Mouse (Mus musculus) telencephalon, adult 2 months (tissue): ENCODE measurements around the gene Cetn3.
A peak's percentile ranks its signal among the peaks of the same experiment; 100 is the strongest.

Experiments
- DNase-seq: peaks from one replicate; pipeline ENCODE4 v3.0.0-alpha.2; 2011; ENCODE audit warnings: low read depth, low spot score

Cetn3 gene

DNA sequence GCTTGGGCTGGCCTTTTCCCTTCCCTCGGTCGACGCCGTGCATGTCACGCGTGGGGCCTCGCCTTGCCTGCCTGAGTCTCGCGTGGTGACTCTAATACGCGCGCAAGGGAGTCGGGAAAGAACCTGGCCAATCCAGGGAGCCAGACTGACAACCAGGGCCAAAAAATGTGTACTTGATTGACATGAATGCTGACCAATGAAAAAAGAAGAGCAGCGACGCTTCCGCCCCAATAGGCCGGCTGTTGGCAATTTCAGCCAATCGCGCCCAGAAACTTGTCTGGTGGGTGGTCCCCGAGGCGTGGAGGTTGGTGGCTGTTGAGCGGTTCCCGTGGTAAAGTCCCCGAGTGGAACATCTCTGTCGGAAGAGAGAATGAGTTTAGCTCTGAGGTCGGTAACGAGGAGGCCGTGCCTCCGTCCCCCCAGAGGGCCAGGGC lies at the start of gene Cetn3:
Cetn3 (plus strand) TSS at position 107 of the 434 bp plus-strand sequence.
- DNase-seq = peak; percentile 99

DNA sequence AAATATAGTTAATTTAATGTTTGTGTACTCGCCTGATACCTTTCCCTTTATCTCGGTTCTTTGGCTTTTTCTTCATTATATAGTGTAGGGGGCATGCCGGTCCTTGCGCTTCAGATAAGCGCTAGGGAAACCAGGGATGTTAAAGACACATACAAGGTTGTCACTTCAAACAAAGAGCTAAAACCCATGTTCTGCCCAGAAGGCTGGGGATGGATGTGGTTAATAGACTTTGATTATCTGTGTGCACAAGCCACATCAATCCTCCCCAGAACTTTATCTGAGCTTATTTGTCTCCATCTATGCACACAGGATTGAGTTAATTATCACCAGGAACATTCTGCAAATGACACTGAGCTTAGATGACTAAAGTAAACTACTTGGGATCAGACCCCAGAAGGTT lies 46.3 kb upstream of the Cetn3 start:
- no peak for DNase-seq

DNA sequence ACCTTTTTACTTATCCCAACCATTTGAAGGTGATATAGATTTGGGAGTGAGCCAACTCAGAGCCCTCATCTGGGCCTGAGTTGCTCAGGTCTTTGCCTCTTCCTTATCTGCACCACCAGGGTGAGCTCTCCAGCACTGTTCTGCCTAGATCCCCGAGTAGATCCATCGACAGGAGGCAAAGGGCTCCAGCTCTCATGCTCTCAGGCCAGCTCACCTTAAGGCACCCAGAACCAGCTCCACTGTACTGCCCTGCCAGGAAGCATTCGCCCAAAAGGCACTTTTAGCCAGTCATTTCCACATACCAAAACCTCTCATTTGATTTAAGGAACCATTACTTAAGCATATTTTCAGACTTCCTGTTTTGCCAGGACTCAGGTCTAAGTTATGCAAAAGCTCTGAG lies 42.0 kb upstream of the Cetn3 start:
- DNase-seq = no peak

DNA sequence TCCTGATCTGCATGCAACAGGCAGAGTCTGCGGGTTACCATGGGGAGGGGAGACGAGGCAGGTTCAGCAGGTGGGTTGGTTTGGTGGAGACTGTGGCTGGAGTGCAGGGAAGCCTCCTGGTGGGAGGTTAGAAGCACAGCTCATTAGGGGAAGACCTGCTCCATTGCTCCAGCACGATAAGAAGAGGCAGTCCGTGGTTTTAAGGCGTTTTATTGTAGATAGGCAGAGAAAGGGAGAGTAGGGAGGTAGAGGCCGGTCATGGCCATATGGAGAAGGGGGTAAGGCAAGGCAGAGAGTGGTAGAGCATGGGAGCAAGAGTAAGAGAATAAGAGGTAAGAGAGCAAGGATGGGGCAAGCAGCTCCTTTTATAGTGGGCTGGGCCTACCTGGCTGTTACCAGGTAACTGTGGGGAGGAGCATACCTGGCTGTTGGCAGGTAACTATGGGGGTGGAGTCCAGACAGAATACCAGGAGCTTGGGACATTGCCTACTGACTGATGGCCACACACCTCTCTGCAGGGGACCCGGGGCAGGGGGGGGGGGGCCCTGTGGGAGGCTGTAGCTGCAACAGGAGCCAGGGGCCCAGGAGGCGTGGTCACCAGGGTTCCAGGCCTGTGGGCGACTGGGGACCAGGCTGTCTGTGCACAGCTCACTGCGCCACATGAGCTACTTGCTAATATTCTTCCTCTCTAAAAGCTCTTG lies 39.3 kb upstream of the Cetn3 start:
- no peak for DNase-seq

DNA sequence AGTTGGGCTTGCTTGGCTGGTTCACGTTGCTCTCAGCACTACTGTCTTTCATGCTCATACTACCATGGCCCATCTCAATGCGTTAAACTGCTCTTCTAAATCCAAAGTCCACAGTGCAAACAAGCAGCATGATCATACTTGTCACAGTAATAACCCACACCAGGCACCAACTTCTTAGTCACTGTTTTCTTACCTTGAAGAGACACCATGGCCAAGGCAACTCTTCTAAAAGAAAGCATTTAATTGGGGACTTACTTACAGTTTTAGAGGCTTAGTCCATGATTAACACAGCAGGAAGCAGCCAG lies 38.8 kb upstream of the Cetn3 start:
- DNase-seq = no peak

DNA sequence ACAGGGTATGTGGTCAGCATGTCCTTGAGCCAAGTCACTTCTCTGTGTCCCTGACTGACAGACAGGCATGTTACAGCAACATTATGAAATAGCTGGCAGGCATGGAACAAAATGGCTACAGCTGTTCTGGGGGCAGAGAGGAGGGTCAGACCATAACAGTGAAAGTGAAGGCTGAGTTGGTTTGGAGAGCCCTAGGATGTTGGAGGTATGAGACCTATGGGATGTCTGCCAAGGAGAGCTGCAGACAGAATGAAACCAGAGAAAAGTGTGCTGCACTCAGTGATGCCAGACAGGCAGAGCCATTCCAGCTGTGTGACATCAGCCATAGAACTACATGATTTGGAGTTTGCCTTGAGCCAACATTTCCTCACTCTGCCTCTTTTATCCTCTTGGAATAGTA lies 28.0 kb upstream of the Cetn3 start:
- no peak for DNase-seq

DNA sequence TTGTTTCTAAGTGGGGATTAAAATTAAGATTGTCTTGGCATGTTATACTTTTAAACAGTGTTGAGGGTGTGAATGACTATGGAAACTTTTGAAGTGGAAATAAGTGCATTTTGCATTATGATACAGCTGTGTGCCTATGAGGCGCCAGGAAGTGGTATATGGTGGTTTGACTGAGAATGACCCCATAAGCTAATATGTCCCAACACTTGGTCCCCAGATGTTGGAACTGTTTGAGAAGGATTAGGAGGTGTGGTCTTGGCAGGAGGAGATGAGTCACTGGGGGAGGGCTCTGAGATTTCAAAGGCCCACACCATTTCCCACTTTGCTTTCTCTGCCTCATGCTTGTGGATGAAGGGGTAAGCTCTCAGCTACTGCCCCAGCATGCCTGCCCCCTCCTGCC lies 27.6 kb upstream of the Cetn3 start:
- DNase-seq = no peak

DNA sequence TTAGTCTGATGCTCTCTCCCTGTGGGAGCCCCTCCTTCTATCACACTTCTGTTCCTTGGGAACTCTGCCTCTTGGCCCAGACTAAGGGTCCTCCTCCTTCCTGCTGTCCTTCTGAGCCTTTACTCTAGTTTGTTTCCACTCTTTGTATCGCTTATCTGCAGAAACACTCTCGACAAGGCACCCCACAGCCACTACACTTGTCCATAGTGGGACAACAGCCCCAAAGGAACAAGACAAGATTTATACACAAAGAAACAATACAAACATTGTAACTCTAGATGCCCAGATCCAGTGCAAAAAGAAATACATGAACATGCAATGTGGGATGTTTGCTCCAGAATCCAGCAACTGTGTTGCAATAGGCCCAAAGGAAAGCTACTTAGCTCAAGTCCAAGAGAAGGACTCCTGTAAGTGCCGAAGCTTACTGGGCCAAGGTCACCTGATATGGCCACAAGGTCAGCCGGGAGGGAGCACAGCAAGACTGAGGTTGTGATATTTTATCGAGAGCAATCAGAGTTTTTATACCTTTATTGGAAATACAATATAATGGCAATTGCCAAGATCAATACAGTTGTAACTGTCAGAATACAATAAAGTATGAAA lies 25.7 kb upstream of the Cetn3 start:
- no peak for DNase-seq

DNA sequence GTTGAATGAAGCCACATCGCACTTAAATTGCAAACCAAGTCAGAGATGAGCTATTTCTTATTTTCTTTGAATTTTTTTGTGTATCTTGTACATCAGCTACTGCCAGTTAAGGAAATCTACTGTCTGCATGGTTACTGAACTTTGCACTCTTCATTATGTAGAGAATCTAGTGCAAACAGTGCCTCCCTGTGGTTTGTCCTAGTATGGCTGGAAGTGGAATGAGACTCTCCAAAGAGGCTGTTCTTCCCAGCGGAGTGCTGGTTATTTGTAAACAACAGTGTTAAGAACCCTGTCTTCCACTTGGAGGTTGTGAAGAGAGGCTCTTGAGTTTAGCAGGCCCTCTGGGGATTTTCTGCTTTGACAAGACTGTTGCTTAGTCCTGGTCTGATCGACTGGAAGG lies 22.5 kb upstream of the Cetn3 start:
- no peak for DNase-seq

DNA sequence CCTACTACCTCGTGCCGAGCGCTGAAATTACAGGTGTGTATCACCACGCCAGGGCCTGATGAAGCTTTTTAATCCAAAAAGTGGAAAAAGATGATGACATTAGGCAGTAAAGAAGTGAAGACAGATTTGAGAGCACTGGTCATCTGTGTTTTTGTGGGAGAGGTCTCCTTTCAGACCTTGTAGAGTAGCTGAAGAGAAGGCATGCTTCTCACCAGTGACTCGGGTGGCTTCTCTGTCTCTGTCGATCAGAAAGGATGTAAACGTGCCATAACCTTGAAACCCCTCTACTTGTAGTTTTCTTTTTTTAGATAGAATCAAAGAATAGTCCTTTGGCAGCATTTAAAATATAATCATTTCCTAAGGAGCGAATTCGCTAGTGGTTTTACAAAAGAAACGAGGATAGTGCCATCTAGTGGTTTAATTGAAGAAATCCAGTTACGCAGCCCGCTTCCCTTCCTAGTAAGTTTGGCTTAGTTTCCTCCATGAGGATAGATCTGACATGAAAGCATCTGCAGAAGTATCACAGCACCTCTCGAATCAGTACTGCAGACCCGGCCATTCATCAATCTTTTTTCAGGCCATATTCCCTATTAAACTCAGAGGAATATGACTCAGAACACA lies 21.2 kb upstream of the Cetn3 start:
- peak; percentile 64 for DNase-seq

DNA sequence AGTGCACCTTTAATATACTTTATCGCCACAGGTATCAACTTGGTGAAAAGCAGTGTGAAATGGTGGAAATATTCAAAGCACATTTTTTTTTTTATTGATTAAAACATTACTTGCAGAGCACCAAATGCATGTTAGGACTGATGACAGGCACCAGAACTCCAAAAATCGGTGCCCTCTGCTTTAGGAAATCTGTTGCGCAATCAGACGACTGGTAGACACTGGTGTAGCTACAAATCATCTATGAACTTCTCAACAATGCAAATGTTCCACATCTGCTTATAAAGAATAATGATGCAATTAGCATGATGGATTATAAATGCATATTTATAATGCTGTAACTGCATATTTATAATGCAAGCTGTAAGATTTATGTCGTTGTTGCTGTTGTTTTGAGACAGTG lies 18.7 kb upstream of the Cetn3 start:
- DNase-seq = no peak

DNA sequence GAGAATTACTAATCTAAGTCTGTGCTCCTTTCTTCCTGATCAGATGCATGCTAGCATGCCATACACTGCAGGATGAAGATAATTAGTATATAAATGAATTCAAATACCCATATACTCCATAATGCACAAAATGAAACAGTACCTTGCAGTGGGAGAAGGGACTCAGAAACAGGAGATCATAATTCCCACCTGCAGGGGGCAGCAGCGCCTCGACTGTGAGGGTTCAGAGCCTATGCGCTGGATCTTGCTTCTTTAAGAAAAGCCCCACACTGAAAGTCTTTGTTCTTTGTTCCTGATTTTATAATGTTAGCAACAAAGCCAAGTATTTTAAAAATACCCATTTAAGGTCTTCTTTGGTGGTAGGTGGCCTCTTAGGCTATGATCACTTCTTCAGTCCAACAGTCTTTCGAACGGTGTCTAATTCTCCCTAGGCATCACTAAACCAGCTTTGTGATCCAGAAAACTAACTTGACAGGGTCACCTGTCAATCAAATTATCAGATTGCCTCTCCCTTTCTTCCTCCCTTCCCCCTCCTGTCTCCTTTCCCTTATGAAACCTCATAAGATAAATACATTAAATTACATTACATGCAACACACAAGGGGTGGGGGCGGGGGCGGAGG lies 15.7 kb upstream of the Cetn3 start:
- peak; percentile 55 for DNase-seq

DNA sequence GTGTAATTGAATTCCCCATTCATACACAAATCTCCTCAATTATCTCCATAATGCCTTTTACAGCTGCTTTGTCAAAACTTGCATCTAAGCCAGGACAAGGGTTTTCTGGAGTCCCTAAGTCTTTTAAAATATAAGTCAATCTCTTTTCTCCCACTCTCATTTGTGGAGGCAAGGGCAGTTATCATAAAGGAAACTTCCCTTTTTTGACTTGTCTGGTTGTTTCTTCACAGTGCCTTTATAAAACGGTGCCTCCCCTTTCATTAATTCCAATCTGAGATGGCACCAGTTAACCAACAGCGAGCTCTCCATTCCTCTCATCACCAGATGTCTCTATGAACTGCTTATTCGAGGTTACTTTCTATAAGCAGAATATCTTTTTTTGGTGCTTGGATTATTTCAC lies 6.7 kb upstream of the Cetn3 start:
- no peak for DNase-seq

DNA sequence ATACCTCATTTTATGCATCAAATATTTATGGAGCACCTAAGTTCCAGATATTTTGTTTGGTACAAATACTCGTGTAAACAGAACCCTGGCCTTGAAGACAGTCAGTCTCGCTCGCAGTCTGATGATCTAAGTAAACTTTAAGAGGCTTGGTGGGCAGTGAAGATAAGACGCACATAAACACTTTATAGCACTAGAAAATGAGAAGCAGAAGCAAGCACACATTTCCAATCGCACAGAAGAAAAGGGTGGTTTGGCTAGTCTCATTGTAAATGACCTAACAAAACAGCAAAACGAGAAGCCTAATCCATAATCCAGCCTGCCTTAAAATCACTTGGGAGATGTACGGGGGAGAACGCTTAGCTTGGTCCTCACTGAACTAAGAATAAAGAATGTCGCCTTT lies 402 bp upstream of the Cetn3 start:
- DNase-seq = no peak

DNA sequence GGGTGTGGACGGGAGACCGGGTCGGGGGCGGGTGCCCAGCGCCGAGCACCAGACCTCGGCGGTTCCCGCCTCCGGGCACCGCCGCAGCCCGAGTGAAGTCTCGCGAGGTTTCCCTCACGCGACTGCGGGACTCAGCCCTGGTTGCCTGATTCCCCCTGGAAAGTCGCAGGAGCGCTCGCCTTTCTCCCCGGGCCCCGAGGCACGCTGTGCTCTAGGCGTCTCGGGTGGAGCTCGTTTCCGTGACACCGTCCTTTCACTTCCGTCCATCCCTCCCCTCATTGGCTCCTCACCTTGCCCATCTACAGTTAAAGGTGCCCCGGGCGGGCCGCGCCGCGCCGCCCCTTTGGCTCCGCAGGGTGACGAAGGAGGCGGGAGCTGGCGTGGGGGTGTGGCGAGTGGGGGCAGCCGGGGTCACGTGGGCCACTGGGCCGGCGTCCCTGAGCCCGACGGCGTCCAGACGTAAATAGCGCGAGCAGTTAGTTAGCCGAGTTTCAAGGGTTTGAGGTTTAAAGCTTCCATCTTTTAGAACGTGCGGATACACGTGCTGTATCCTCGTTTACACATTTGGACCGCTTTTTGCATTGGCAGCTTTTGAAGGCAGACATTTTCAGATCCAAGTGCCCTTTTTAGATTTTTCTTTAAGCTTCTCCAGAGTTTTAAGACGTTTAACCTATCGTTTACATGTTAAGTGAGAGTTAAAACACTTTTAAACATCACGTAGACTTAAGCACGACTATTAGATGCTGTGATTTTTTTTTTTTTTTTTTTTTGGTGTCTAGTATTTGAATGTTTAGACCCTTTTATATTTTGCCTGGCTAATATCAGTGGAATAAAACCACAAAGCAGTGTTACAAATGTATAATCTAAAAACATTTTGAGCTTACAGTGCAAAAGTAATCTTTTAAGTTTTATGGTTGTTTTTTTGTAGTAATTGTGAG lies 797 bp downstream of the Cetn3 start:
- DNase-seq = peak; percentile 97

DNA sequence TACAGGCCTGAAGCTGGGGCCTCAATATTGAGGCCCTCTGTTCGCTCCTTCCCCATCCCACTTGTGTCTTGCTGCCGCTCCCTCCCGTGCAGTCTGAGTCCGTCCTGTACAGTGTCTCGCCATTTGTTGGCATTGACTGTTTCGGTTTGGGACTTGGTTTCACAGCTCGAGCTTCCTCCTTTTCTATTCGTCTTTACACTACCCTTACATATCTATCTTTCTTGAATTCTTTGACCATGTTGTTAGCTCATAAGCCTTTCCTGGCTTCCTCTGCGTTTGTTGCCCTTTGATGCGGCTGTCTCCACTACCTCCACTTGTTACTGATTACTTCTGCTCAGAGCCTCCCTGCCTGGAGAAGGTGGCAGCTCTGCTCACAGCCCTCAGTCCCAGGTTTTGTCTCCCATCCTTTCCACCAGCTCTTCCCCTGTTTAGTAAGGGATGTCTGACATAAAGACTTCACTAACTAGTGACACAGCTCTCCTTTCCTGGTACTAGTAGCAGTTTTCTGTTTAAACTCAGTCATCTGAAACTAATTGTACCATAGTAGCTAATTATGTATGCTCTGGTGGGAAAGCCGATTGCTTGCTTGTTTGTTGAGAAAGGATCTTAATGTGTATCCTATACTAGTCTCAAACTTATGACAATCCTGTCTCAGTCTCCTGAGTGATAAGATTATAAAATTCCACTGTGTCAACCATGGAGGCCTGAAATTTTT lies 3.0 kb downstream of the Cetn3 start:
- no peak for DNase-seq

DNA sequence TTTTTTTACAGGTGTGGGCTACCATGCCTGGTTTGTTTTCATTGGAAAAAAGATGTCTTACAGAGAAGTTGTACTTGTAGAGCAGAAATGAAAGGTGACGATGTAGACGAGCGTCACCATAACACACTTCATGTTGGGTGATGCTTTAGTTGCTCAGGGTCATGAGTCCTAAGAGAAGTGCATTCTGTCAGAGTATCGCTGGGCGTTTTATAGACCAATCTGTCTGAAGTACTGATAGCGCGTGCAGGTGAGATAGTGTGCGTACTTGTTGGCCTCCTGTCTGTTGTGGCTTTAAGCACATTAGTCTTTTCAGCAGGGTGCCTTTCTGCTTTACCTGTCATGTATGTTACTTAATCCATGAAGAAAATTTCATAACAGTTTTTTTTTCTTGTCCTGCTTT lies 7.3 kb downstream of the Cetn3 start:
- no peak for DNase-seq

DNA sequence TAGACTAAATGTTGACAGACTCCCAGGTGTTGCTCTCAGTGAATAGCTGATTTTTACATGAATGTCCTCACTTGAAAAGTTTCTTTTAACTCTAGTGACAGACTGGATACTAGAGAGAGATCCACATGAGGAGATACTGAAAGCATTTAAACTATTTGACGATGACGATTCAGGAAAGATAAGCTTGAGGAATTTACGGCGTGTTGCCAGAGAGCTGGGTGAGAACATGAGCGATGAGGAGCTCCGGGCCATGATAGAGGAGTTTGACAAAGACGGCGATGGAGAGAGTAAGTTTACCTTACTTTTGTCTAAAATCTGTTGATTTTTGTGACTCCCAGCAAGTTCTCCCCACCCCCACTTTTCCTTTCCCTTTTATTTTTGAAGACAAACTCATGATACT lies 9.0 kb downstream of the Cetn3 start:
- DNase-seq = no peak

DNA sequence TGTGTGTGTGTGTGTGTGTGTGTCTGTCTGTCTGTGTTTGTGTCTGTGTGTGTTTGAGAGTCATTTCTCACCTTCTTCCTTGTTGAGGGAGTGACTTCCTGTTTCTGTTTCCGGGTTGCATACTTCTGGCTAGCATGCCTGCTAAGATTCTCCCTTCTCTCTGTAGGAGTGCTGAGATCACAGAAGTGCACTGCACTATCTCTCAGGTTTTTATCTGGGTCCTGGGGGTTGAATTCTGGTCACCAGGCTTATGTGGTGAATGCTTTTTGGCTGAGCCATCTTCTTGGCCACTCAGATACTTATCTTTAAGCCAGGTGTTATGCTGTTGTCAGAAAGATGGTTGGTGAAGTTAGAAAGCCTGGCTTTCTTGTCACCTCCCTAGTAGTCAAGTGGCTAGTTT lies 11.0 kb downstream of the Cetn3 start:
- DNase-seq = no peak

DNA sequence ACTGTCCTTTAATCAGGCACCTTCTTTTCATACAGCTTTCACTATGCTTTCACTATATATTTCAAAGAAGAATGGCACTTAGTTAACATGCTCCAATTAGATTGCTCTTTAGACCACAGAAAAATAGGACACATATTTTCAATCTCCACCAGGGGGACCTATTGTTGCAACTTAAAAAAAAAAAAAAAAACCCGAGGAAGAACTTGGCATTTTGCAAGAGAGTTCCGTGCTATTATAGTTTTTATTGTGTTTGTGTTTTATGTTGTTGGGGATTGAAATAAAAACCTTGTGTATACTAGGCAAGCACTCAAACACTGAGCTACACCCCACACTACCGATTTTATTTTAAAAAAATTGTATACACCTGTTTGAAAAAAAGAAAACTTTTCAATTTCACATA lies 18.2 kb downstream of the Cetn3 start:
- DNase-seq = no peak

DNA sequence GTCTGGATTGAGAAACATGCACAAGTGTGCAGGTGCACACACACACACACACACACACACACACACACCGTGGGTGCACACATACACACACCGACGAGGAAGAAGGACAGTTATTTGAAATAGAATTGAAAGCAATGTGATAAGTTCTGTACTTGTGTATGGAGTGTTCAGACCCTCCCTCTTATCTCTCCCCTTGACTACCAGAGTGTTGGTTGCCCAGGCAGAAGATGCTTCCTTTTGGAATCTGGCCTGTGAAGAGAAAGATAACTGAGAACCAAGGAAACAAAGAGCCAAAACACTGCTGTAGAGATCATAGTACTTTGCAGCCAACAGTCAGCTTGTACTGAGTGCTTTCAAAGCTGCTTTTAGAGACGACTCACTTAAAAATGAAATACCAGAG lies 20.8 kb downstream of the Cetn3 start:
- no peak for DNase-seq
